Mouse (Mus musculus) bone marrow, adult 2 months (tissue): ENCODE measurements around the gene Ccdc150.

Experiments used
- CTCF ChIP-seq: fragments of 200-500 bp; IDR thresholded peaks from 2 replicates; pipeline ENCODE4 v1.5.1; 2011; ENCODE audit warnings: low read length, control low read depth; ENCODE audit not compliant: control insufficient read depth, insufficient read depth
- POLR2A ChIP-seq: fragments of 200-500 bp; IDR thresholded peaks from 2 replicates; pipeline ENCODE4 v1.6.1; 2011; ENCODE audit warnings: low read depth, mild to moderate bottlenecking, control low read depth, low read length, borderline replicate concordance; ENCODE audit not compliant: control insufficient read depth

- TF ChIP-seq CTCF, result no peak
- TF ChIP-seq POLR2A, result no peak
Measured at GRCm38 (mm10) chr1:54332988-54333387, 82.5 kb downstream of the Ccdc150 start.
